Mouse (Mus musculus) CH12.LX (cell line): Measurements from ENCODE around the gene Zbtb9. TPM values are rescaled to one million over a fixed set of nuclear protein-coding genes. Genes with fewer than 3 reads are reported as not detected.

ENCODE experiments used
- DNase-seq: peaks from one replicate; pipeline ENCODE4 v3.0.0-alpha.2; 2013; ENCODE audit errors: extremely low read depth
- H3K27ac ChIP-seq: 2 replicates; pipeline ENCODE4 v1.5.1; 2012; ENCODE audit warnings: low read depth, mild to moderate bottlenecking, control low read depth, moderate library complexity; ENCODE audit not compliant: insufficient read depth
- H3K27me3 ChIP-seq: replicated peaks from 2 replicates; pipeline ENCODE3; 2012; ENCODE audit warnings: inconsistent platforms
- H3K36me3 ChIP-seq, 2 experiments: replicated peaks in 1 of 2; 2 replicates each; pipeline versions ENCODE3 to v1.6.1; 2012; ENCODE audit warnings: inconsistent platforms in 1 of 2, low read length in 1 of 2, mild to moderate bottlenecking in 1 of 2, mixed read lengths in 1 of 2, moderate library complexity in 1 of 2; ENCODE audit not compliant: control insufficient read depth in 1 of 2, insufficient read depth in 1 of 2
- H3K4me1 ChIP-seq, 2 experiments: 2 replicates each; pipeline ENCODE4 v1.6.1; 2012; ENCODE audit warnings: inconsistent platforms in 1 of 2, moderate library complexity in 1 of 2; ENCODE audit not compliant: insufficient read depth in 2 of 2, control insufficient read depth in 1 of 2
- H3K4me2 ChIP-seq: 2 replicates; pipeline ENCODE4 v1.6.1; 2012; ENCODE audit warnings: low read depth, mild to moderate bottlenecking, control low read depth; ENCODE audit not compliant: poor library complexity, insufficient read depth, severe bottlenecking
- H3K4me3 ChIP-seq, 3 experiments: fragments of 150-350 bp in 1 of 3; sonication (generic) in 1 of 3; replicated peaks in 1 of 3; 2 replicates each; pipeline versions ENCODE3 to v1.5.1; 2011 to 2012; ENCODE audit warnings: low read depth in 2 of 3, low read length in 2 of 3, mild to moderate bottlenecking in 2 of 3, moderate library complexity in 2 of 3, control low read depth in 1 of 3, improper control_type of control experiment in 1 of 3, inconsistent platforms in 1 of 3, mixed read lengths in 1 of 3; ENCODE audit not compliant: poor library complexity in 1 of 3
- H3K79me2 ChIP-seq: replicated peaks from 2 replicates; pipeline ENCODE4 v1.6.1; 2012; ENCODE audit warnings: mild to moderate bottlenecking, moderate library complexity; ENCODE audit not compliant: control insufficient read depth, poor library complexity, insufficient read depth, severe bottlenecking; ENCODE audit errors: extremely low read depth
- H3K9ac ChIP-seq: 2 replicates; pipeline ENCODE4 v1.6.1; 2012; ENCODE audit warnings: low read depth, mild to moderate bottlenecking, control low read depth, moderate library complexity; ENCODE audit not compliant: insufficient read depth
- H3K9me3 ChIP-seq: replicated peaks from 2 replicates; pipeline ENCODE3; 2012; ENCODE audit warnings: low read length, inconsistent platforms, mixed read lengths
- BHLHE40 ChIP-seq: IDR thresholded peaks from 2 replicates; pipeline ENCODE4 v1.6.1; 2011; ENCODE audit warnings: mild to moderate bottlenecking, low read depth, low read length, improper control_type of control experiment
- CHD2 ChIP-seq: IDR thresholded peaks from 2 replicates; pipeline ENCODE4 v1.6.1; 2011; ENCODE audit warnings: low read length, improper control_type of control experiment
- CTCF ChIP-seq, 2 experiments: IDR thresholded peaks in 1 of 2; conservative IDR thresholded peaks in 1 of 2; 2 replicates each; pipeline ENCODE4 v1.5.1; 2011 to 2012; ENCODE audit warnings: low read depth in 2 of 2, low read length in 2 of 2, improper control_type of control experiment in 1 of 2, inconsistent platforms in 1 of 2, mild to moderate bottlenecking in 1 of 2, moderate library complexity in 1 of 2
- E2F4 ChIP-seq: IDR thresholded peaks from 2 replicates; pipeline ENCODE4 v1.6.1; 2011; ENCODE audit warnings: low read depth, low read length, improper control_type of control experiment; ENCODE audit not compliant: insufficient replicate concordance
- ELF1 ChIP-seq: IDR thresholded peaks from 2 replicates; pipeline ENCODE4 v1.6.1; 2014; ENCODE audit warnings: low read depth, mild to moderate bottlenecking, inconsistent platforms, low read length, improper control_type of control experiment
- HCFC1 ChIP-seq: IDR thresholded peaks from 2 replicates; pipeline ENCODE4 v1.6.1; 2012; ENCODE audit warnings: low read depth, mild to moderate bottlenecking, inconsistent platforms, low read length, improper control_type of control experiment
- KAT2A ChIP-seq: IDR thresholded peaks from 2 replicates; pipeline ENCODE4 v1.6.1; 2012; ENCODE audit warnings: low read length, improper control_type of control experiment, inconsistent platforms; ENCODE audit not compliant: insufficient replicate concordance
- MAFK ChIP-seq: IDR thresholded peaks from 2 replicates; pipeline ENCODE4 v1.6.1; 2011; ENCODE audit warnings: low read length, improper control_type of control experiment; ENCODE audit not compliant: insufficient replicate concordance
- MAX ChIP-seq: IDR thresholded peaks from 2 replicates; pipeline ENCODE4 v1.6.1; 2011; ENCODE audit warnings: low read length, improper control_type of control experiment
- MEF2A ChIP-seq: IDR thresholded peaks from 2 replicates; pipeline ENCODE4 v1.6.1; 2014; ENCODE audit warnings: low read depth, mild to moderate bottlenecking, inconsistent platforms, low read length, improper control_type of control experiment, borderline replicate concordance
- MXI1 ChIP-seq: IDR thresholded peaks from 2 replicates; pipeline ENCODE4 v1.6.1; 2011; ENCODE audit warnings: mild to moderate bottlenecking, low read depth, low read length, improper control_type of control experiment
- MYC ChIP-seq: IDR thresholded peaks from 2 replicates; pipeline ENCODE4 v1.6.1; 2011; ENCODE audit warnings: low read depth, mild to moderate bottlenecking, improper control_type of control experiment, low read length
- POLR2A ChIP-seq: IDR thresholded peaks from 2 replicates; pipeline ENCODE4 v1.6.1; 2011; ENCODE audit warnings: low read depth, mild to moderate bottlenecking, improper control_type of control experiment, low read length
- SIN3A ChIP-seq: IDR thresholded peaks from 2 replicates; pipeline ENCODE4 v1.6.1; 2012; ENCODE audit warnings: low read length, improper control_type of control experiment, inconsistent platforms
- SMC3 ChIP-seq: IDR thresholded peaks from 2 replicates; pipeline ENCODE4 v1.6.1; 2011; ENCODE audit warnings: low read depth, low read length, improper control_type of control experiment
- TBP ChIP-seq: conservative IDR thresholded peaks from 2 replicates; pipeline ENCODE4 v1.6.1; 2011; ENCODE audit warnings: low read depth, low read length, improper control_type of control experiment
- TCF12 ChIP-seq: IDR thresholded peaks from 2 replicates; pipeline ENCODE4 v1.6.1; 2014; ENCODE audit warnings: low read depth, mild to moderate bottlenecking, inconsistent platforms, low read length, improper control_type of control experiment
- UBTF ChIP-seq: IDR thresholded peaks from 2 replicates; pipeline ENCODE4 v1.6.1; 2012; ENCODE audit warnings: low read depth, mild to moderate bottlenecking, inconsistent platforms, low read length, improper control_type of control experiment, moderate library complexity
- ZNF384 ChIP-seq: IDR thresholded peaks from 2 replicates; pipeline ENCODE4 v1.6.1; 2012; ENCODE audit warnings: low read depth, low read length, improper control_type of control experiment, inconsistent platforms
- dilution Hi-C: fragments of 300-500 bp; cut with MboI; formaldehyde crosslinking; loops from 2 replicates; pipeline ENCODE4 v1.14.3; 2020; ENCODE audit warnings: low sequenced_read_pairs; ENCODE audit not compliant: extremely low pct_unique_long_range_greater_than_20kb, extremely low pct_ligation_motif_present
- in situ Hi-C: fragments of 300-500 bp; cut with MboI; formaldehyde crosslinking; loops from 3 replicates; pipeline ENCODE4 v1.14.3; 2019; ENCODE audit warnings: low sequenced_read_pairs, low pct_ligation_motif_present, low pct_unique_long_range_greater_than_20kb, mixed read lengths
- polyA plus RNA-seq: library from polyadenylated mRNA; unstranded; fragments of >175 nt; gene quantifications from 2 replicates; pipeline ENCODE4 v1.2.1, GENCODE M21; 2012; ENCODE audit warnings: low read depth; ENCODE audit not compliant: insufficient read length
- total RNA-seq, 2 experiments: library from RNA; depleted of rRNA; stranded (reverse); fragments of 300-350 nt in 1 of 2; fragments of >200 nt in 1 of 2; gene quantifications; 2 replicates each; pipeline ENCODE4 v1.2.3; 2012 to 2014

Gene Zbtb9
- total and polyA plus RNA-seq, 3 experiments = 2.0 to 14.3 (median 8.1) TPM

DNA sequence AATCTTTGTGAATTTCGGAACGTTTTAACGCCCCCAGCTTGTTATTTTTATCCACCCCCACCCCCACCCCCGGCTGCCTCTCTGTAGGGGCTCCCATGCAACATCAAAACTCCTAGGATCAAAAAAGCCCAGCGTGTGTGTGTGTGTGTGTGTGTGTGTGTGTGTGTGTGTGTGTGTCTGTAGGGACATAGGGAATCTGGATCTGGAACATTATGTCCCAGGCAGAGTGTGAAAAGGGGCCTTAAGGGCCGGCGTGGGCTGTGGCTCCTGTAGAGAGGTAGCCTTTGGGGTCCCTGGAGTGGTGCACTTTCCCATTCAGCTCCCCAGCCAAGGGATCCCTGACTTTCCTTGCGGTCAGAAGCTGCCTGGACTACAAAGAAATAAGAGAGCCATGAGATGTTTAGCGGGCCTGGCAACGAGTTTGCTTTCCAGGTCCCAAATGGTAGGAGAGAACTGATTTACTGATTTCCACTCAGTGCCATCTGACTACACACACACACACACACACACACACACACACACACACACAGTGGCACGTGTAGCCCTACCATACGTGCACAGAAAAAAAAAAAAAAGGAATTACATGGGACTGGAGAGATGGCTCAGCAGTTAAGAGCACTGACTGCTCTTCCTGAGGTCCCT lies 45.7 kb downstream of the Zbtb9 start:
- no peak for DNase-seq
- H3K4me2 ChIP-seq = peak overlapping the region; percentile 53
- H3K79me2 ChIP-seq = no peaks in the 10 kb centered on the region
- H3K4me3 ChIP-seq = peak overlapping the region; percentile 42 to 64 (median 63)
- peaks cover 0 to 33% of the 10 kb centered on the region in 2 experiments; a peak in 3 of 4 replicates for H3K4me1 ChIP-seq
- in situ Hi-C loops (no loop called here), dilution Hi-C loops (no loop called here)
- H3K36me3 ChIP-seq = peaks cover 34 to 41% of the 10 kb centered on the region in 2 experiments
- no peak overlapping the region; the same call in 1 of the 2 replicates for H3K27ac ChIP-seq
- H3K27me3 ChIP-seq = no peaks in the 10 kb centered on the region
- peak overlapping the region; percentile 39; the same call in 1 of the 2 replicates for H3K9ac ChIP-seq
- no peak for TF ChIP-seq ZNF384
- no peak for TF ChIP-seq MAFK
- no peak for TF ChIP-seq SIN3A
- 0 out of 2 replicates have a peak, but pooled peaks have one; percentile 8 for TF ChIP-seq BHLHE40
- no peak for TF ChIP-seq MAX
- no peak for TF ChIP-seq SMC3
- no peak for TF ChIP-seq E2F4
- TF ChIP-seq TCF12 = no peak
- TF ChIP-seq POLR2A = no peak
- TF ChIP-seq MEF2A = 0 out of 2 replicates have a peak, but pooled peaks have one; percentile 17
- TF ChIP-seq CHD2 = peak; percentile 29; the same call in 1 of the 2 replicates
- no peaks in the 10 kb centered on the region for H3K9me3 ChIP-seq

DNA sequence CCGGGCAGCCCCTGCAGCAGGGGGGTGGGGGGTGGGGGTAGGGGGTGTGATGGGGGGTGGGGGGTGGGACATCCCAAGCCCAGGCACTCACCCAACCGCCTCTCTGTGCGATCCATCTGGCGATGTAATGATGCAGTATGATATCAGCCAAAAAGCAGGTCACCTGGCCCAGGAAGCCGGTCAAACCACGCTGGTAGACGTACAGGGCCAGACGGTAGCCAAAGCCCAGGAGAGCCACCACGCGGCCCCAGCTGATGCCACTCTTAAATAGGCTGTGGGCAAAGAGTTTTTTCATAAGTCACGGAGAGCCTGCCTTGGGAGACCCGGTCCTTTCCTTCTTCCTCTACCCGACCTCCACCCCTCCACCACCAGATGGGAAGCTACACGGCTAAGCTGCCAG lies 48.1 kb downstream of the Zbtb9 start:
- Histone ChIP-seq H3K9me3 (no peaks in the 10 kb centered on the region), H3K27ac (no peak overlapping the region), H3K4me3 (no peak overlapping the region), H3K36me3 (peaks cover 45 to 62% of the 10 kb centered on the region in 2 experiments), H3K27me3 (no peaks in the 10 kb centered on the region), H3K4me1 (peaks cover 10 to 49% of the 10 kb centered on the region in 2 experiments), H3K9ac (no peak overlapping the region), H3K4me2 (no peak overlapping the region), H3K79me2 (peaks cover 4% of the 10 kb centered on the region)
- dilution Hi-C loops = no loop called here
- no peak for DNase-seq
- in situ Hi-C loops = no loop called here
- TF ChIP-seq MXI1 (no peak), KAT2A (no peak), CTCF (conservative IDR thresholded peaks at IDR 0.05 in 1 of 2, IDR thresholded peaks at IDR 0.05 in 1 of 2; ENCODE audit: low read depth in 2 of 2, low read length in 2 of 2) (no peak), ELF1 (no peak), HCFC1 (no peak), UBTF (no peak), TBP (no peak), MAX (no peak), MYC (no peak), SIN3A (no peak)
